ENCODE assay signal across 9 mouse cellular contexts in the genomic region with DNA sequence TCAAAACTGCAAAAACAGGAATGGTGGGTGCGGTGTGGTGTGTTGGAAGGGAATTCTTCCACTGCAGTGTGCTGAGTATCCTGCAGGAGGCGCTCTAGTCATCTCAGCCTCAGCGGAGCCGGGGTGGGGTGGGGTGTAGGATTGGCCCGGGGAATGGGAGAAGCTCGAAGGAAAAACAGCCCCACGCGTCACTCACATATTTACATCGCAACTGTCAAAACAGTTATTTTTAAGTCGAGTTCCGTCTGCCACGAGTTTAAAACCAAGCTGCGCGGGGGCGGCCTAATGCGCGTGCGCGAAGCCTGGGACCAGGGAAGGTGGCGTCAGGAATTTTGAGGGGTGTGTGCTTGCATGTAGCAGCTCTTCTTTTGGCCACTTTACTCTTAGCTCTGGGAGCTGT. TPM values are rescaled to one million over a fixed set of nuclear protein-coding genes. Genes with fewer than 3 reads are reported as not detected.
A peak's percentile ranks its signal among the peaks of the same experiment; 100 is the strongest.
DNase-seq lines count a peak whose midpoint lies in the region; ATAC-seq and TF ChIP-seq lines count a peak whose summit lies in the region.
"Had no signal": no experiment of that assay in that cellular context is flagged by ENCODE, and none has a peak within 500 bp of the region (broad histone marks: within the 10 kb centered on the region; RNA-seq: fewer than 3 reads in every experiment).

No protein-coding gene starts in this region.

- no peak for TF ChIP-seq POLR2A in MEL (IDR thresholded peaks at IDR 0.05; ENCODE audit: control insufficient read depth in 1 of 2, insufficient read depth in 1 of 2, low read depth in 1 of 2, low read length in 2 of 2, poor library complexity in 1 of 2)

- no peaks in the 10 kb centered on the region for H3K4me1 ChIP-seq in MEL (ENCODE audit: control insufficient read depth in 1 of 2, insufficient read depth in 2 of 2, low read length in 2 of 2)
- H3K4me1 ChIP-seq in forebrain, embryonic 15.5 days = peaks cover 57% of the 10 kb centered on the region
- H3K4me1 ChIP-seq in liver, postnatal 0 days (ENCODE audit: insufficient read depth) = no peaks in the 10 kb centered on the region
- H3K4me1 ChIP-seq in neural tube, embryonic 15.5 days = peaks cover 64% of the 10 kb centered on the region

- no peaks in the 10 kb centered on the region for H3K79me2 ChIP-seq in MEL (ENCODE audit: control insufficient read depth, insufficient read depth, low read length, poor library complexity)

- peak; percentile 73 for ATAC-seq in forebrain, embryonic 15.5 days (replicated peaks)
- peak; percentile 33; the same call in 1 of the 2 replicates for ATAC-seq in liver, postnatal 0 days
- no peak for ATAC-seq in neural tube, embryonic 15.5 days (ENCODE audit: low FRiP score)
- ATAC-seq in erythroid progenitor cell, adult 5-6 weeks (replicated peaks; ENCODE audit: low FRiP score, poor library complexity, severe bottlenecking) = no peak

- no peak overlapping the region for H3K27ac ChIP-seq in MEL (ENCODE audit: control insufficient read depth, low read depth, low read length)
- peak overlapping the region; percentile 37; the same call in 1 of the 2 replicates for H3K27ac ChIP-seq in forebrain, embryonic 15.5 days (replicated peaks)
- H3K27ac ChIP-seq in liver, postnatal 0 days (ENCODE audit: low read depth) = no peak overlapping the region
- H3K27ac ChIP-seq in neural tube, embryonic 15.5 days (replicated peaks) = no peak overlapping the region

- WGBS in forebrain, embryonic 15.5 days = under 1% methylated on average over 20 of the region's 20 CpGs
- 9% methylated on average over 20 of the region's 20 CpGs for WGBS in liver, postnatal 0 days (ENCODE audit: insufficient replicate concordance)
- WGBS in neural tube, embryonic 15.5 days = 9% methylated on average over 20 of the region's 20 CpGs

- H3K9ac ChIP-seq in MEL (ENCODE audit: control insufficient read depth, low read depth, low read length, poor library complexity, severe bottlenecking) = no peak overlapping the region
- 0 out of 2 replicates have a peak overlapping the region, but pooled peaks have one; percentile 14 for H3K9ac ChIP-seq in forebrain, embryonic 15.5 days (replicated peaks)
- H3K9ac ChIP-seq in liver, postnatal 0 days (replicated peaks) = no peak overlapping the region
- H3K9ac ChIP-seq in neural tube, embryonic 15.5 days (replicated peaks) = no peak overlapping the region

- DNase-seq in MEL (ENCODE audit: low read depth, low spot score) = peak; percentile 10
- DNase-seq in c-Kit-negative CD71-positive TER-119-positive erythroid progenitor cells, embryonic 14.5 days (ENCODE audit: low read depth, low spot score) = peak; percentile 16
- DNase-seq in heart, postnatal 4 days = peak; percentile 60
- DNase-seq in layer of hippocampus, adult 8-10 months (ENCODE audit: low spot score in 2 of 2) = peak; percentile 87 to 88
- DNase-seq in liver, postnatal 0 days = peak; percentile 49

- H3K27me3 ChIP-seq in MEL (ENCODE audit: control insufficient read depth in 1 of 2, insufficient read depth in 2 of 2, low read length in 2 of 2) = peaks cover 5 to 12% of the 10 kb centered on the region in 2 experiments
- H3K27me3 ChIP-seq in forebrain, embryonic 15.5 days = no peaks in the 10 kb centered on the region
- H3K27me3 ChIP-seq in liver, postnatal 0 days (ENCODE audit: insufficient read depth, low read length) = peaks cover 20% of the 10 kb centered on the region
- 0 out of 2 replicates have a peak, but pooled peaks cover 4% of the 10 kb centered on the region for H3K27me3 ChIP-seq in neural tube, embryonic 15.5 days (replicated peaks)

- TF ChIP-seq CTCF in MEL (IDR thresholded peaks at IDR 0.05 in 2 of 3, conservative IDR thresholded peaks at IDR 0.05 in 1 of 3; ENCODE audit: control insufficient read depth in 1 of 3, insufficient read depth in 1 of 3, low read depth in 2 of 3, low read length in 3 of 3, poor library complexity in 1 of 3, severe bottlenecking in 1 of 3) = peak; percentile 61 to 72 (median 66)
- peak; percentile 66 for TF ChIP-seq CTCF in liver, postnatal 0 days (IDR thresholded peaks at IDR 0.05; ENCODE audit: low read depth)

- peak overlapping the region; percentile 15 for H3K4me2 ChIP-seq in forebrain, embryonic 15.5 days (replicated peaks)
- H3K4me2 ChIP-seq in liver, postnatal 0 days (ENCODE audit: low read depth, low read length) = peak overlapping the region; percentile 61
- peak overlapping the region; percentile 51 for H3K4me2 ChIP-seq in neural tube, embryonic 15.5 days

- TF ChIP-seq RAD21 in MEL (IDR thresholded peaks at IDR 0.05; ENCODE audit: low read depth, low read length) = peak; percentile 20

- TF ChIP-seq EP300 in MEL (IDR thresholded peaks at IDR 0.05; ENCODE audit: low read depth in 1 of 2, low read length in 2 of 2) = no peak
- TF ChIP-seq EP300 in liver, postnatal 0 days (IDR thresholded peaks at IDR 0.05; ENCODE audit: low read depth) = no peak

- no peaks in the 10 kb centered on the region for H3K9me3 ChIP-seq in MEL (replicated peaks; ENCODE audit: insufficient read depth, low read length)
- no peaks in the 10 kb centered on the region for H3K9me3 ChIP-seq in forebrain, embryonic 15.5 days
- H3K9me3 ChIP-seq in liver, postnatal 0 days (ENCODE audit: low read length) = no peaks in the 10 kb centered on the region
- no peaks in the 10 kb centered on the region for H3K9me3 ChIP-seq in neural tube, embryonic 15.5 days (replicated peaks)

- H3K4me3 ChIP-seq in MEL (ENCODE audit: control insufficient read depth in 1 of 2, insufficient read depth in 1 of 2, low read depth in 2 of 2, low read length in 2 of 2) = no peak overlapping the region
- H3K4me3 ChIP-seq in forebrain, embryonic 15.5 days = peak overlapping the region; percentile 26
- peak overlapping the region; percentile 30 for H3K4me3 ChIP-seq in liver, postnatal 0 days (ENCODE audit: low read depth, low read length)
- H3K4me3 ChIP-seq in neural tube, embryonic 15.5 days (replicated peaks) = peak overlapping the region; percentile 25

- no peaks in the 10 kb centered on the region for H3K36me3 ChIP-seq in MEL (ENCODE audit: control insufficient read depth in 1 of 2, insufficient read depth in 2 of 2, low read length in 2 of 2)
- H3K36me3 ChIP-seq in forebrain, embryonic 15.5 days = no peaks in the 10 kb centered on the region
- H3K36me3 ChIP-seq in liver, postnatal 0 days (replicated peaks; ENCODE audit: insufficient read depth, low read length) = no peaks in the 10 kb centered on the region
- H3K36me3 ChIP-seq in neural tube, embryonic 15.5 days = no peaks in the 10 kb centered on the region

TF ChIP-seq in MEL, 35 proteins besides CTCF, POLR2A, EP300 and RAD21:
- peak; percentile 57 for TF ChIP-seq SMC3 (IDR thresholded peaks at IDR 0.05; ENCODE audit: low read depth, low read length)
- TF ChIP-seq SIN3A (IDR thresholded peaks at IDR 0.05; ENCODE audit: low read length) = no peak

RNA-seq across cellular contexts. Expression of a gene that starts 17.3 kb away (rescaled TPM):
- total RNA-seq in MEL (2012; rRNA removed) = not detected in 2 replicates
- not detected for polyA plus RNA-seq in MEL (2012; ENCODE audit: insufficient read depth in 1 of 2, insufficient read length in 2 of 2, low read depth in 1 of 2, low replicate concordance in 2 of 2, missing spikeins in 1 of 2)
- 0.56 and 0.60 TPM in 2 replicates for polyA plus RNA-seq in forebrain, embryonic 15.5 days (2015; fragmentation: Nextera tagmentation; extraction: Ambion mirVana)
- total RNA-seq in heart, postnatal 4 days (2021) = not detected
- not detected for total RNA-seq in layer of hippocampus, adult 8-10 months (2022)
- not detected in 2 replicates for polyA plus RNA-seq in liver, postnatal 0 days (2015; fragmentation: Nextera tagmentation; extraction: Ambion mirVana)
- polyA plus RNA-seq in neural tube, embryonic 15.5 days (2015; fragmentation: Nextera tagmentation; extraction: Ambion mirVana) = 0.50 and 0.59 TPM in 2 replicates
- not detected in 2 replicates for total RNA-seq in erythroid progenitor cell, adult 5-6 weeks (2015; ENCODE audit: low replicate concordance)
- total RNA-seq in erythroid progenitor cell, adult 5-6 weeks (2017; ENCODE audit: low replicate concordance) = not detected in 2 replicates
- total RNA-seq: hematopoietic stem cell, adult 5-6 weeks had no signal

RNA-seq across cellular contexts. Expression of a gene that starts 21.0 kb away (rescaled TPM):
- not detected in 2 replicates for total RNA-seq in MEL (2012; rRNA removed)
- polyA plus RNA-seq in MEL (2012; ENCODE audit: insufficient read depth in 1 of 2, insufficient read length in 2 of 2, low read depth in 1 of 2, low replicate concordance in 2 of 2, missing spikeins in 1 of 2) = not detected
- polyA plus RNA-seq in forebrain, embryonic 15.5 days (2015; fragmentation: Nextera tagmentation; extraction: Ambion mirVana) = 2.5 and 2.8 TPM in 2 replicates
- total RNA-seq in heart, postnatal 4 days (2021) = not detected
- under 1 TPM; 0.69 to 0.92 (median 0.77) TPM for total RNA-seq in layer of hippocampus, adult 8-10 months (2022)
- polyA plus RNA-seq in liver, postnatal 0 days (2015; fragmentation: Nextera tagmentation; extraction: Ambion mirVana) = not detected in 2 replicates
- polyA plus RNA-seq in neural tube, embryonic 15.5 days (2015; fragmentation: Nextera tagmentation; extraction: Ambion mirVana) = 1.4 and 1.6 TPM in 2 replicates
- not detected in 2 replicates for total RNA-seq in erythroid progenitor cell, adult 5-6 weeks (2015; ENCODE audit: low replicate concordance)
- not detected in 2 replicates for total RNA-seq in erythroid progenitor cell, adult 5-6 weeks (2017; ENCODE audit: low replicate concordance)
- total RNA-seq: hematopoietic stem cell, adult 5-6 weeks had no signal

RNA-seq across cellular contexts. Expression of a gene that starts 21.0 kb away (rescaled TPM):
- not detected in 2 replicates for total RNA-seq in MEL (2012; rRNA removed)
- polyA plus RNA-seq in MEL (2012; ENCODE audit: insufficient read depth in 1 of 2, insufficient read length in 2 of 2, low read depth in 1 of 2, low replicate concordance in 2 of 2, missing spikeins in 1 of 2) = not detected
- polyA plus RNA-seq in forebrain, embryonic 15.5 days (2015; fragmentation: Nextera tagmentation; extraction: Ambion mirVana) = 13.9 and 16.2 TPM in 2 replicates
- not detected for total RNA-seq in heart, postnatal 4 days (2021)
- total RNA-seq in layer of hippocampus, adult 8-10 months (2022) = 1 to 10 TPM in 2 of 4 experiments, under 1 TPM in 2; 0.30 to 1.3 (median 0.83) TPM
- polyA plus RNA-seq in liver, postnatal 0 days (2015; fragmentation: Nextera tagmentation; extraction: Ambion mirVana) = not detected in 2 replicates
- polyA plus RNA-seq in neural tube, embryonic 15.5 days (2015; fragmentation: Nextera tagmentation; extraction: Ambion mirVana) = 16.9 and 17.6 TPM in 2 replicates
- total RNA-seq in erythroid progenitor cell, adult 5-6 weeks (2015; ENCODE audit: low replicate concordance) = not detected in 2 replicates
- total RNA-seq in erythroid progenitor cell, adult 5-6 weeks (2017; ENCODE audit: low replicate concordance) = not detected in 2 replicates
- total RNA-seq: hematopoietic stem cell, adult 5-6 weeks had no signal

Comparison
In these comparisons a context has a peak if more than half of its experiments do, and no peak if none do; other contexts are left out.
1. DNase-seq: peak in every context shown above with its lines; median percentile 88 in layer of hippocampus, adult 8-10 months; 60 in heart, postnatal 4 days; 49 in liver, postnatal 0 days; 16 in c-Kit-negative CD71-positive TER-119-positive erythroid progenitor cells, embryonic 14.5 days; 10 in MEL.
2. H3K4me3 ChIP-seq: peak in forebrain, embryonic 15.5 days (single experiment), liver, postnatal 0 days (single experiment) and neural tube, embryonic 15.5 days (single experiment); none in MEL (0 of 2).
3. ATAC-seq: peak in forebrain, embryonic 15.5 days (single experiment) and liver, postnatal 0 days (single experiment); none in neural tube, embryonic 15.5 days (single experiment) and erythroid progenitor cell, adult 5-6 weeks (single experiment).
4. Peak in every context shown above with its lines, with median percentiles within 50 percentile points of each other: H3K4me2 ChIP-seq.